Mouse (Mus musculus) hindbrain, embryonic 10.5 days (tissue): ENCODE data around the gene Arl15. TPM values are rescaled to one million over a fixed set of nuclear protein-coding genes. Genes with fewer than 3 reads are reported as not detected.
"Not testable (repeated sequence)": the region's sequence is repeated elsewhere in the genome, so short reads cannot be mapped to it uniquely, and the experiment has no call there.

Source experiments
- DNase-seq: peaks from one replicate; pipeline ENCODE4 v3.0.0-alpha.2; 2017; ENCODE audit warnings: low spot score
- H3K27ac ChIP-seq: fragments of 300-500 bp; sonication (generic); 2 replicates; pipeline ENCODE4 v1.5.1; 2016; ENCODE audit warnings: mild to moderate bottlenecking, moderate library complexity
- H3K27me3 ChIP-seq: fragments of 300-500 bp; sonication (generic); 2 replicates; pipeline ENCODE4 v1.6.1; 2016; ENCODE audit warnings: mild to moderate bottlenecking; ENCODE audit not compliant: poor library complexity, insufficient read depth, severe bottlenecking
- H3K36me3 ChIP-seq: fragments of 300-500 bp; sonication (generic); 2 replicates; pipeline ENCODE4 v1.6.1; 2016; ENCODE audit warnings: mild to moderate bottlenecking, moderate library complexity
- H3K4me1 ChIP-seq: fragments of 300-500 bp; sonication (generic); replicated peaks from 2 replicates; pipeline ENCODE4 v1.6.1; 2016; ENCODE audit warnings: mild to moderate bottlenecking
- H3K4me3 ChIP-seq: fragments of 300-500 bp; sonication (generic); 2 replicates; pipeline ENCODE4 v1.5.1; 2016; ENCODE audit warnings: mild to moderate bottlenecking, moderate library complexity
- H3K9me3 ChIP-seq: fragments of 300-500 bp; sonication (generic); 2 replicates; pipeline ENCODE4 v1.6.1; 2016; ENCODE audit warnings: mild to moderate bottlenecking, moderate library complexity
- WGBS: fragments of 180-500 bp; shearing (Covaris S2); methylation state at CpG from one replicate; pipeline ENCODE4 v1.1.7; 2016; 5-methylcytosine and 5-hydroxymethylcytosine counted together
- polyA plus RNA-seq: library from polyadenylated mRNA; unstranded; fragments of >200 nt; fragmentation: Nextera tagmentation; extraction: Ambion mirVana; gene quantifications from 2 replicates; pipeline ENCODE4 v1.2.1, GENCODE M21; 2016

Gene Arl15
- polyA plus RNA-seq, 1 experiment from 2014 or later = 10.8 TPM

GRCm38 (mm10) chr13:113775244-113776140 is 18.8 kb upstream of the Arl15 start:
- Histone ChIP-seq H3K27ac (no peak overlapping the region), H3K4me1 (no peaks in the 10 kb centered on the region), H3K9me3 (no peaks in the 10 kb centered on the region), H3K36me3 (no peaks in the 10 kb centered on the region), H3K4me3 (no peak overlapping the region), H3K27me3 (no peaks in the 10 kb centered on the region)
- WGBS = 78% methylated on average over 10 of the region's 10 CpGs
- no peak for DNase-seq

- Histone ChIP-seq H3K27ac (no peak overlapping the region), H3K27me3 (no peaks in the 10 kb centered on the region), H3K4me1 (no peaks in the 10 kb centered on the region), H3K9me3 (no peaks in the 10 kb centered on the region), H3K36me3 (no peaks in the 10 kb centered on the region), H3K4me3 (no peak overlapping the region)
- 83% methylated on average over 5 of the region's 5 CpGs for WGBS
- DNase-seq = no peak
Measured at GRCm38 (mm10) chr13:113785803-113786202, 8.5 kb upstream of the Arl15 start.

GRCm38 (mm10) chr13:113787136-113787535 is 7.2 kb upstream of the Arl15 start:
- no peak for DNase-seq
- Histone ChIP-seq H3K27me3 (no peaks in the 10 kb centered on the region), H3K9me3 (no peaks in the 10 kb centered on the region), H3K4me3 (no peak overlapping the region), H3K4me1 (no peaks in the 10 kb centered on the region), H3K36me3 (no peaks in the 10 kb centered on the region), H3K27ac (no peak overlapping the region)
- WGBS = 74% methylated on average over 8 of the region's 8 CpGs

- WGBS = 99% methylated on average over 3 of the region's 3 CpGs
- not testable (repeated sequence) for DNase-seq, H3K36me3 ChIP-seq, H3K4me1 ChIP-seq, H3K4me3 ChIP-seq, H3K27me3 ChIP-seq, H3K27ac ChIP-seq, H3K9me3 ChIP-seq
Measured at GRCm38 (mm10) chr13:113790016-113790415, 4.3 kb upstream of the Arl15 start.

GRCm38 (mm10) chr13:113793637-113794036 is 668 bp upstream of the Arl15 start:
- WGBS = 73% methylated on average over 9 of the region's 9 CpGs
- Histone ChIP-seq H3K27ac (peak overlapping the region; percentile 92), H3K4me3 (peak overlapping the region; percentile 78), H3K9me3 (no peaks in the 10 kb centered on the region), H3K4me1 (peaks cover 24% of the 10 kb centered on the region), H3K27me3 (no peaks in the 10 kb centered on the region), H3K36me3 (no peaks in the 10 kb centered on the region)
- no peak for DNase-seq

- WGBS = 3% methylated on average over 52 of the region's 52 CpGs
- no peaks in the 10 kb centered on the region for H3K27me3 ChIP-seq
- H3K4me3 ChIP-seq = peak overlapping the region; percentile 78
- H3K36me3 ChIP-seq = no peaks in the 10 kb centered on the region
- H3K9me3 ChIP-seq = no peaks in the 10 kb centered on the region
- peak; percentile 71 for DNase-seq
- H3K4me1 ChIP-seq = peaks cover 24% of the 10 kb centered on the region
- H3K27ac ChIP-seq = peak overlapping the region; percentile 92
Measured at GRCm38 (mm10) chr13:113794705-113795655, 675 bp downstream of the Arl15 start.

- Histone ChIP-seq H3K27ac (no peak overlapping the region), H3K4me3 (no peak overlapping the region), H3K36me3 (no peaks in the 10 kb centered on the region), H3K27me3 (no peaks in the 10 kb centered on the region), H3K4me1 (peaks cover 24% of the 10 kb centered on the region), H3K9me3 (no peaks in the 10 kb centered on the region)
- DNase-seq = no peak
- WGBS = 96% methylated on average over 6 of the region's 6 CpGs
Measured at GRCm38 (mm10) chr13:113797378-113797777, 3.1 kb downstream of the Arl15 start.

GRCm38 (mm10) chr13:113799361-113799760 is 5.1 kb downstream of the Arl15 start:
- Histone ChIP-seq H3K27me3 (no peaks in the 10 kb centered on the region), H3K9me3 (no peaks in the 10 kb centered on the region), H3K36me3 (no peaks in the 10 kb centered on the region), H3K4me1 (peaks cover 20% of the 10 kb centered on the region), H3K27ac (no peak overlapping the region), H3K4me3 (no peak overlapping the region)
- no peak for DNase-seq
- 78% methylated on average over 4 of the region's 4 CpGs for WGBS

GRCm38 (mm10) chr13:113800246-113800645 is 5.9 kb downstream of the Arl15 start:
- H3K27me3 ChIP-seq = no peaks in the 10 kb centered on the region
- no peaks in the 10 kb centered on the region for H3K36me3 ChIP-seq
- H3K9me3 ChIP-seq = no peaks in the 10 kb centered on the region
- no peak for DNase-seq
- 94% methylated on average over 4 of the region's 4 CpGs for WGBS
- H3K4me1 ChIP-seq = peaks cover 18% of the 10 kb centered on the region
- no peak overlapping the region for H3K27ac ChIP-seq
- no peak overlapping the region for H3K4me3 ChIP-seq

- H3K27me3 ChIP-seq = no peaks in the 10 kb centered on the region
- WGBS = 90% methylated on average over 9 of the region's 9 CpGs
- no peak overlapping the region for H3K27ac ChIP-seq
- no peaks in the 10 kb centered on the region for H3K9me3 ChIP-seq
- DNase-seq = no peak
- no peak overlapping the region for H3K4me3 ChIP-seq
- H3K36me3 ChIP-seq = no peaks in the 10 kb centered on the region
- H3K4me1 ChIP-seq = no peaks in the 10 kb centered on the region
Measured at GRCm38 (mm10) chr13:113802571-113802970, 8.3 kb downstream of the Arl15 start.

GRCm38 (mm10) chr13:113811141-113811540 is 16.8 kb downstream of the Arl15 start:
- WGBS = 98% methylated on average over 2 of the region's 2 CpGs
- no peak for DNase-seq

GRCm38 (mm10) chr13:113811910-113812592 is 17.7 kb downstream of the Arl15 start:
- 71% methylated on average over 9 of the region's 9 CpGs for WGBS
- no peak overlapping the region for H3K4me3 ChIP-seq
- H3K27ac ChIP-seq = no peak overlapping the region
- H3K36me3 ChIP-seq = no peaks in the 10 kb centered on the region
- H3K27me3 ChIP-seq = no peaks in the 10 kb centered on the region
- no peaks in the 10 kb centered on the region for H3K9me3 ChIP-seq
- DNase-seq = no peak
- H3K4me1 ChIP-seq = peaks cover 36% of the 10 kb centered on the region

More at GRCm38 (mm10) chr13:113811141-113811540, 16.8 kb downstream of the Arl15 start:
- no peaks in the 10 kb centered on the region for H3K36me3 ChIP-seq
- peaks cover 26% of the 10 kb centered on the region for H3K4me1 ChIP-seq
- no peaks in the 10 kb centered on the region for H3K27me3 ChIP-seq
- no peak overlapping the region for H3K4me3 ChIP-seq
- no peaks in the 10 kb centered on the region for H3K9me3 ChIP-seq
- no peak overlapping the region for H3K27ac ChIP-seq
